Mouse (Mus musculus) thymus, postnatal 4 days (tissue): ENCODE results near the gene Zscan4-ps2.
"Not testable (repeated sequence)": the region's sequence is repeated elsewhere in the genome, so short reads cannot be mapped to it uniquely, and the experiment has no call there.

Experiments used
- DNase-seq: peaks from one replicate; pipeline ENCODE4 v3.0.0; 2021

The Zscan4-ps2 gene

DNA sequence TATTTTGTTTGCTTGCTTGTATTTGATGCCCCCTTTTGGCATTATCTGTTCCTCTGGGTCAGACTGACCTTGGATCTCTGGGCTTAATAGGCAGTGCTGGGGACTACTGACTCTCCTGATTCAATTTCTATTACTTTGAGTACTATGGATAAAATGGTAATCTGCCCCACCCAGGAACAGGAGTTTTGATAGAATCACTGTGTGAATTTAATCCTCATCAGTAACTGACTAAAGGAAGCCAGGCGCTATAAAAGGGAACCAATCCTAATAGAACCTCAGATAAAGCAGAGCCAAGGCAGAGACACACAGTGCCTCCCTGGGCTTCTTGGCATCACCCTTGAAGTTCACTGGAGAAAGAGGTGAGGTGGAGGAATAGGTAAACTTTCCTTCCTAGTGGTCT is at the start of gene Zscan4-ps2:
Zscan4-ps2 (plus strand) TSS at position 301 of the 400 bp plus-strand sequence.
- not testable (repeated sequence) for DNase-seq
